Mouse (Mus musculus) midbrain, embryonic 16.5 days (tissue): ENCODE results near the gene Prr18. TPM values are rescaled to one million over a fixed set of nuclear protein-coding genes. Genes with fewer than 3 reads are reported as not detected.

Experiments used
- ATAC-seq: fragments of 200-750 bp; cut with Nextera tagmentation; 2 replicates; pipeline ENCODE4 v1.8.0; 2017; ENCODE audit warnings: moderate TSS enrichment
- H3K27ac ChIP-seq: fragments of 300-500 bp; sonication (generic); 2 replicates; pipeline ENCODE4 v1.5.1; 2014; ENCODE audit warnings: mild to moderate bottlenecking, low read length, mixed read lengths
- H3K27me3 ChIP-seq: fragments of 300-500 bp; sonication (generic); 2 replicates; pipeline ENCODE4 v1.6.1; 2014; ENCODE audit warnings: low read depth, low read length, mixed read lengths; ENCODE audit not compliant: control insufficient read depth, insufficient read depth
- H3K36me3 ChIP-seq: fragments of 300-500 bp; sonication (generic); 2 replicates; pipeline ENCODE4 v1.6.1; 2014; ENCODE audit warnings: mild to moderate bottlenecking, low read length, moderate library complexity, mixed read lengths; ENCODE audit not compliant: control insufficient read depth, insufficient read depth
- H3K4me1 ChIP-seq: fragments of 300-500 bp; sonication (generic); 2 replicates; pipeline ENCODE4 v1.6.1; 2014; ENCODE audit warnings: mild to moderate bottlenecking, low read length, mixed read lengths; ENCODE audit not compliant: control insufficient read depth, insufficient read depth
- H3K4me2 ChIP-seq: fragments of 300-500 bp; sonication (generic); 2 replicates; pipeline ENCODE4 v1.6.1; 2014; ENCODE audit warnings: mild to moderate bottlenecking, low read length, mixed read lengths
- H3K4me3 ChIP-seq: fragments of 300-500 bp; sonication (generic); 2 replicates; pipeline ENCODE4 v1.5.1; 2014; ENCODE audit warnings: low read depth, mild to moderate bottlenecking, low read length, moderate library complexity, mixed read lengths
- H3K9ac ChIP-seq: fragments of 300-500 bp; sonication (generic); 2 replicates; pipeline ENCODE4 v1.6.1; 2014; ENCODE audit warnings: low read depth, low read length, mixed read lengths
- H3K9me3 ChIP-seq: fragments of 300-500 bp; sonication (generic); replicated peaks from 2 replicates; pipeline ENCODE4 v1.6.1; 2014; ENCODE audit warnings: mild to moderate bottlenecking, low read length, mixed read lengths; ENCODE audit not compliant: control insufficient read depth, poor library complexity, severe bottlenecking
- WGBS: fragments of 180-500 bp; shearing (Covaris S2); extraction: QIAGEN DNeasy Blood & Tissue Kit; methylation state at CpG from one replicate; pipeline ENCODE4 v1.1.7; 2014; 5-methylcytosine and 5-hydroxymethylcytosine counted together
- polyA plus RNA-seq: library from polyadenylated mRNA; unstranded; fragments of >200 nt; fragmentation: Nextera tagmentation; extraction: Ambion mirVana; gene quantifications from 2 replicates; pipeline ENCODE4 v1.2.1, GENCODE M21; 2015

The Prr18 gene
- polyA plus RNA-seq, 1 experiment from 2014 or later = 17.8 TPM

GRCm38 (mm10) chr17:8389790-8390095 lies 52.5 kb downstream of the Prr18 start:
- H3K27me3 ChIP-seq = peaks cover 7% of the 10 kb centered on the region
- peak; percentile 40; the same call in 1 of the 2 replicates for ATAC-seq
- peaks cover 6% of the 10 kb centered on the region; the same call in 1 of the 2 replicates for H3K4me1 ChIP-seq
- H3K36me3 ChIP-seq = no peaks in the 10 kb centered on the region
- no peak overlapping the region for H3K27ac ChIP-seq
- 9% methylated on average over 10 of the region's 10 CpGs for WGBS
- H3K4me2 ChIP-seq = peak overlapping the region; percentile 57
- H3K4me3 ChIP-seq = peak overlapping the region; percentile 36
- H3K9ac ChIP-seq = peak overlapping the region; percentile 48; the same call in 1 of the 2 replicates
- no peaks in the 10 kb centered on the region for H3K9me3 ChIP-seq

GRCm38 (mm10) chr17:8390487-8390886 lies 53.2 kb downstream of the Prr18 start:
- Histone ChIP-seq H3K9me3 (no peaks in the 10 kb centered on the region), H3K36me3 (no peaks in the 10 kb centered on the region), H3K27me3 (peaks cover 7% of the 10 kb centered on the region), H3K27ac (no peak overlapping the region), H3K4me1 (peaks cover 6% of the 10 kb centered on the region; the same call in 1 of the 2 replicates), H3K4me2 (no peak overlapping the region), H3K9ac (no peak overlapping the region), H3K4me3 (no peak overlapping the region)
- WGBS = 58% methylated on average over 4 of the region's 4 CpGs
- no peak for ATAC-seq

Other genes starting within 250 kb of the Prr18 start
- gene Gm49673, start 189.7 kb upstream of the Prr18 start, polyA plus RNA-seq = 0.22 TPM in 1 of 2 replicates, not detected in the other
- 8.2 and 10.4 TPM in 2 replicates for gene Rnaset2a, start 189.4 kb upstream of the Prr18 start, polyA plus RNA-seq
- 28.8 and 29.3 TPM in 2 replicates for gene Fgfr1op, start 172.0 kb upstream of the Prr18 start, polyA plus RNA-seq
- not detected in 2 replicates for gene Ccr6, start 101.4 kb upstream of the Prr18 start, polyA plus RNA-seq
- 293 and 338 TPM in 2 replicates for gene Mpc1, start 54.6 kb upstream of the Prr18 start, polyA plus RNA-seq
- gene Sft2d1, start 26.4 kb upstream of the Prr18 start, polyA plus RNA-seq = 198 and 209 TPM in 2 replicates
- gene T2, start 18.5 kb downstream of the Prr18 start, polyA plus RNA-seq = 0.53 and 0.88 TPM in 2 replicates
- gene T, start 97.0 kb downstream of the Prr18 start, polyA plus RNA-seq = 0.44 and 0.45 TPM in 2 replicates
- gene Pde10a, start 187.9 kb downstream of the Prr18 start, polyA plus RNA-seq = 14.3 and 17.7 TPM in 2 replicates
- gene Gm17087, start 229.5 kb downstream of the Prr18 start, polyA plus RNA-seq = not detected in 2 replicates